Mouse (Mus musculus) layer of hippocampus, postnatal 25 days (tissue): ENCODE results near the gene Serpinb6b. TPM values are rescaled to one million over a fixed set of nuclear protein-coding genes. Genes with fewer than 3 reads are reported as not detected.
"Not testable (repeated sequence)": the region's sequence is repeated elsewhere in the genome, so short reads cannot be mapped to it uniquely, and the experiment has no call there.

Experiments used
- DNase-seq, 2 experiments: peaks; one replicate each; pipeline ENCODE4 v3.0.0; 2022; ENCODE audit warnings: mixed read lengths in 2 of 2, low spot score in 1 of 2; ENCODE audit errors: extremely low spot score in 1 of 2
- total RNA-seq, 2 experiments: library from RNA; stranded (reverse); gene quantifications; 2 replicates each; pipeline ENCODE4 v1.2.3; 2021

Gene Serpinb6b
- 1 to 10 TPM in 1 of 2 experiments, under 1 TPM in 1; 0.99 to 1.2 TPM for total RNA-seq

- no peak for DNase-seq
These were observed at the start of gene Serpinb6b for GRCm38 (mm10) chr13:32964989-32965811. Gene Serpinb6b, plus strand, starts transcription at chr13:32965209.

- DNase-seq: no peak
These were observed 42.4 kb upstream of the Serpinb6b start for GRCm38 (mm10) chr13:32922622-32923021.

- no peak for DNase-seq
These were observed 40.2 kb upstream of the Serpinb6b start for GRCm38 (mm10) chr13:32924578-32925360.

- no peak for DNase-seq
These were observed 38.3 kb upstream of the Serpinb6b start for GRCm38 (mm10) chr13:32926661-32927060.

GRCm38 (mm10) chr13:32927241-32927640 lies 37.8 kb upstream of the Serpinb6b start:
- no peak for DNase-seq

GRCm38 (mm10) chr13:32929107-32929750 lies 35.8 kb upstream of the Serpinb6b start:
- DNase-seq: no peak

- no peak for DNase-seq
These were observed 30.2 kb upstream of the Serpinb6b start for GRCm38 (mm10) chr13:32934706-32935381.

- not testable (repeated sequence) for DNase-seq
These were observed 26.7 kb upstream of the Serpinb6b start for GRCm38 (mm10) chr13:32938275-32938674.

- DNase-seq: not testable (repeated sequence)
These were observed 25.8 kb upstream of the Serpinb6b start for GRCm38 (mm10) chr13:32939191-32939590.

- no peak for DNase-seq
These were observed 8.5 kb upstream of the Serpinb6b start for GRCm38 (mm10) chr13:32956537-32956936.

- DNase-seq: no peak
These were observed 7.1 kb upstream of the Serpinb6b start for GRCm38 (mm10) chr13:32957917-32958316.

GRCm38 (mm10) chr13:32958521-32958920 lies 6.5 kb upstream of the Serpinb6b start:
- not testable (repeated sequence) for DNase-seq

GRCm38 (mm10) chr13:32963990-32964753 lies 837 bp upstream of the Serpinb6b start:
- no peak for DNase-seq

GRCm38 (mm10) chr13:32966116-32966515 lies 1.1 kb downstream of the Serpinb6b start:
- no peak for DNase-seq

- no peak for DNase-seq
These were observed 2.2 kb downstream of the Serpinb6b start for GRCm38 (mm10) chr13:32967233-32967632.

- DNase-seq: no peak
These were observed 3.5 kb downstream of the Serpinb6b start for GRCm38 (mm10) chr13:32968353-32968984.

- DNase-seq: no peak
These were observed 4.1 kb downstream of the Serpinb6b start for GRCm38 (mm10) chr13:32968996-32969640.

- DNase-seq: no peak
These were observed 4.6 kb downstream of the Serpinb6b start for GRCm38 (mm10) chr13:32969641-32970040.

- no peak for DNase-seq
These were observed 5.8 kb downstream of the Serpinb6b start for GRCm38 (mm10) chr13:32970776-32971175.
